Mouse (Mus musculus) cerebellum, adult 11 months (tissue): ENCODE data around the gene Oas2.
"Not testable (repeated sequence)": the region's sequence is repeated elsewhere in the genome, so short reads cannot be mapped to it uniquely, and the experiment has no call there.

ENCODE experiments used
- DNase-seq: peaks from one replicate; pipeline ENCODE4 v3.0.0; 2022

Oas2 gene

DNA sequence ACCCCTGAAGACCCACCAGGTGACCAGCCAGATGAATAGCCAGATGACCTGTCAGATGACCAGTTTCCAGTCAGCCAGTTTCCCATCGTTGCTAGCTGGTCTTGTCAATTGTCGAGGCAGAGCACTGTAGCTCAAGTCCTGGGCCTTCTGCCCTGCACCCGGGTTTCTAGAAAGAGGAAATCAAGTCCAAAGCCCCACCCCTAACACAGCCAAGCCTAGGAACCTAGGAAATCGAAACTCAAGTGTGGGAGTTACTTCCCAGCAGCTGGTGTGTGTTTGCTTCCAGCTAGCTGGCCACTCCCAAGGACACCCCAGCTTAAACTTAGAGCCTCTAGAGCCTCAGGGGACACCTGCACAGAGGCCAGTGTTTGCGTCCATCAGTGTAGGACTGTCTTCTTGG lies at the start of gene Oas2:
TSS of gene Oas2 (minus strand) at position 166 of the 400 bp plus-strand sequence.
- DNase-seq, result no peak

DNA sequence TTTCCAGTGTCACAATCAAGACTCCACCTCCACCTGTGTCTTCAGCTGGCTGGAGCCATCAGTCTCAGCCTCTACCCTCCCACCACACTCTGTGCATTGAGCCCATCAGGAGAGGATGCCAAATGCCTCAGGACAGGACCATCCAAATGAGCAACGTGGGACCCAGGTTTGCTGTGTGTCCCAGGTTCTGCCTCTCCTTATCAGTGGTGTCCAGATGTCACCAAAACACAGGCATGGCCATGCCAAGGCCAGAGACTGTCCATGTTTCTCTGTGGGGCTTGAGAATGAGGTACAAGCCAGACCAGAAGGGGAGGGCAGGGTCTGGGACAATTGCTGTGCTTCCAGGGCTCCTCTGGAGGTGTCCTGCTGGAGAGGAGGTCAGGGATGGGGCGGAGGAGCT lies 49.3 kb upstream of the Oas2 start:
- not testable (repeated sequence) for DNase-seq

DNA sequence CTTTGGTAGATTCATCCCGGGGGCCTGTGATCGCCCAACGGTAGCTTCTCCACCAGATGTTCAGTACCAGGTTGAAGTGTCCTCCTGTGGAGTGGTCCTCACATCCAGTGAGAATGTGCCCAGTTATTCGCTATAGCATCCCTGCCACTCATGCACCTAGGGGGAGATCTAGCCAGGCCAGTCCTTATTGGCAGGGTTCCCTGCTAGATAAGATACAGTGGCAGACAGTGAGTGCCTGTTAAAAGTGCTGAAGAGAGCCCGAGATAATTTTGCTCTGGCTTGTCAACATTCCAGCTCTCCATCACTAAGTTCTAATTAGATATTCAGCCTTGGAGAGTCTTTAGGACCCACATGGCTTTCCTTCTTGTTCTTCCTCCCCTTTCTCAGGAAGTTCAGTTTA lies 48.5 kb upstream of the Oas2 start:
- DNase-seq, result not testable (repeated sequence)

DNA sequence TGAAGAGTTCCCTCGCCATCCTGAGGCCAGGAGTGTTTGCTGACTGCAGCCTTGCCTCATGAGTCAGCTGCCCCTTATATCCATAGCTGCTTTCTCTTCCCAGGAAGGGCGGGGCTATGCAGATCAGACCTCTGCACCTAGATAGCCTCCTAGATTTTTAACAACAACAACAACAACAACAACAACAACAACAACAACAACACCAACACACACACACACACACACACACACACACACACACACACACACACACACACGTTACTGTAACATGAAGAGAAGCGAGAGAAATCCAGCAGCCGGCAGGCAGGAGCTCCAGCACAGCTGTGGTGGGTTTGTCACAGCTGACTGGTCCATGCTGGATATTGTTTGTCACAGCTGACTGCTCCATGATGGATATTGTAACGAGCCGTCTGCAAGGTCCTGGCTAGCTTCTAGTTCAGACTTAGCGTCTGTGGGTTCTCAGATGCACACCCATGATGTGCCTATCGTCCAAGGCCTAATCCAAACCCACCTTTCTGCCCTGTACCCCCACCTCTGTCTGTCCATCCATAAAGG lies 45.9 kb upstream of the Oas2 start, which contains the start of gene Oas1e:
TSS of gene Oas1e (minus strand) at position 51 of the 555 bp plus-strand sequence.
- DNase-seq, result not testable (repeated sequence)

DNA sequence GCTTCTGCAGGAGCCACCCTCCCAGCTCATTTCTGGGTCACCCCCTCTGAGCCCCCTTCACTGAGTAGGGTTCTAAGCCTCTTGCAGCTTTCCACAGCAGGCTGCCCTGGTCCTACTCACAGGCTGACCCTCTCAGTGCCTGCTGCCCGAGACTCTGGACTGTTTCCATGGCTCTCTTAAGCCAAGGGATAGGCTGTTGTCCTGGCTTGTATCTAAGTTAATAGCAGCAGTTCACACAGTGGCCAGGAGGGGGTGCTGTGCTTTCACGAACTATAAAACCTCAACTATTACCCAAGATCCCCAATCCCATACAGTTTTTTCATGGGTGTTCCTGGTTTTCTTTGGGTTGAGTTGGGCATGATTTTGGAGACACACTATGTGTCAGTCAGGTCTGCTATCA lies 43.4 kb upstream of the Oas2 start:
- peak; percentile 14 for DNase-seq

DNA sequence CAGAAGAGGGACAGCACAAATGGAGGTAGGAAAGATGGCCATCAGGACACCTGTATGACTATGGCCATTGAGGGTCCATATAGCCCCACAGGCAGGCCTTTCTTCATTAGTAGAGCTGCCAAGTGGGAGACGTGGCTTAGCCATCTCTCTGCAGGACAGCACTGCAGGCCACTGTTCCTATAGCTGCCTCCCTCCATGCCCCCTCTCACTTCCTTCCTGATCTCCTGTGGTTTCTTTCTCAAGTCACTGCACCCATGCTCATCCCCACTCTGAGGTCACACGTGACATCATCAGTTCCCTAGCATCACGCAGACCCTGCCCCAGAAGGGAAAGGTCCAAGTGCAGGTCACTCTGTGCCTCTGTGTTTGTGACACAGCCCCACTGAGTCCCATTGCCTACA lies 37.4 kb upstream of the Oas2 start:
- no peak for DNase-seq

DNA sequence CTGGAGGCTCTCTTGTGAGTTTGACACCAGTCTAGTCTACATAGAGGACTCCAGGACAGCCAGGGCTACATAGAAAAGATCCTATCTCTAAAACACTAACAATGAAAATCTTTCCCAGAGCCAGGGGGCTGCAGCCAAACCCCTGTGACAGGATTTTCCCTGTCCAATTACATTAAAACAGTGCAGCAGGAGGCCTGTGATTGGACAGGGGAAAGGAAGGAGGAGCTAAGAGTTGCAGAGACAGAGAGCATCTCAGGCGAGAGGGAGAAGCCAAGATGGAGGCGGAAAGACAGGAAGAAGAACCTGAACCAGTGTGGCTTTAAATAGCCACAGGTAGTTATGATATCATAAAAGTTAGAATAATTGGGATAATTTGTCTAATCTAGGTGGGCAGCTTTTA lies 32.8 kb upstream of the Oas2 start:
- no peak for DNase-seq

DNA sequence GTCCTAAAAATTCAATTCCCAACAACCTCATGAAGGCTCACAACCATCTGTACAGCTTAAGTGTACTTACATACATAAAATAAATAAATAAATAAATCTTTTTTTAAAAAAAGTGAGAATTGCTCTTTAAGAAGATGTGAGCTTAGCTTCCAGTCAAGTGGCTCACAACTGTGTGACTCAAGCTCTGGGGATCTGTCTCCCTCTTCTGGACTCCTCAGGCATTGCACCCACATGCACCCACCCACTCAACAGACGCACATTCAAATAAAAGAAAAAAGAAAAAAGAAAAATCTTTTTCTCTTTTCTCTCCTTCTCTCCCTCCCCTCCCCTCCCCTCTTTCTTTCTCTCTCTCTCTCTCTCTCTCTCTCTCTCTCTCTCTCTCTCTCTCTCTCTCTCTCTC lies 32.0 kb upstream of the Oas2 start:
- DNase-seq, result no peak

DNA sequence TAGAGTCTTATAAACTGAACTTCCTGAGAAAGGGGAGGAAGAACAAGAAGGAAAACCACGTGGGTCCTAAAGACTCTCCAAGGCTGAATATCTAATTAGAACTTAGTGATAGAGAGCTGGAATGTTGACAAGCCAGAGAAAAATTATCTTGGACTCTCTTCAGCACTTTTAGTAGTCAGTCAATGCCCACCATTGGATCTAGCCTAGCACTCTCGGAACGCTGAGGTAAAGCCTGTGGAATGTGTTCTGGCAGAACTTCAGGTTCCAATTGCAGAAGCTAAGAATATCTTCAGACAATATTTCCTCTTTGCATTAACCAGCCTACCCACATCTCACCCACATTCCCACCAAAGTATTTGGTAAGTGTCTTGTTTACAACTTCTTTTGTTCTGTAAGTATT lies 30.3 kb upstream of the Oas2 start:
- no peak for DNase-seq

DNA sequence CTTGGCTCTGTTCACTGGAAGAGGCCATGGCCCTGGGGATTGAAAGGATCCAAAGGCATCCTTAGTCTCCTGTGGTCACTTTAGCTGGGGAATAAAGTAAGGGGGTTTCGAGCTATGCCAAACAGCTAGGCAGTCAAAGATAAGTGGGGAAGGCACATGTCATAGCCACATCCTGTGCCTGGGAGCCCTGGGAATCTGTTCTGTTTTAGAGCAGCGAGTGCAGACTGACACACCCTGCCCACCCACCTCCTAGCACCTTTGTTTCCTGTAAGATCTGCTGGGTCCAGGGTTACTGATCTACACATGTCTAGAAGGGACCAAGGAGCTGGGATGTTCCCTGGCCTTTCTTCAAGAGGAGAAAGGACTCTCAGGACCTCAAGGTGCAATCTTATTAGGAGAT lies 29.3 kb upstream of the Oas2 start:
- no peak for DNase-seq

DNA sequence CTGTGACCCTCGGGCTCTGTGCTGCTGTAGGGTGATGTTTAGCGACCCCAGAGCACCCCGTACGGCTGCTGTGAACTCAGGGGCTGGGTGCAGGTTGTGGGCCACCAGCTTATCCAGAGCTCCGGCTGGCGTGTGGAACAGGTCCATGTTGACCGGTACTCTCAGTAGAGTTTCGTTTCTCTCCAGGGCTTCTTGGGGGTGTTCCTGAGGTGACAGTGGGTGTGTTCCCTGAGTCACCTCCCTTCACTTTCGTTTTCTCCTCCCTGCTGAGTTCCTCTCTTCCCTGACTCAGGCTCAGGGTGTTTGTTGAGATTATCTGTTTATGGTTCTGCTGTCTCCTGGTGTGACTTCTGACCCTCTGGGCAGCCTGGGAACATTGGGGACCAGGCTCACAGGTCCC lies 27.8 kb upstream of the Oas2 start, which contains the start of gene Oas3:
TSS of gene Oas3 (minus strand) at position 184 of the 400 bp plus-strand sequence.
- no peak for DNase-seq

DNA sequence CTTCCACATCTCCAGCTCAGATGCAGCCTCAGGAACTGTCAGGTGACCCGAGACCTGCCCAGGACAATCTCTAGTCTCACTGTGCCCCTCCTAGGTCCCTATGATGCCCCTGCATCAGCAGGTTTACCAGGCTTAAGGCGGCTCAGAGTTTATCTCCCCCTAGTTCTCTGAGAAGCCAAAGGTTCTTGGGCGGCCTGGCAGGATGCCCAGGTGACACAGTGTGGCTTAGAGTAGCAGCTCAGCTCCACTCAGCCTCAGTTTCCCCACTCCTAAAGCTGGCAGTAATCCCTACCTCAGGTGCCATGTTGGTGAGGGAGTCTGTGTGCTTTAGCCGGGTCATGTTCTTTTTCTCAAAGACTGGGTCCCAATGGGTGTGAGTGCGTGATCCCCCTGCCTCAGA lies 27.1 kb upstream of the Oas2 start:
- DNase-seq, result no peak

DNA sequence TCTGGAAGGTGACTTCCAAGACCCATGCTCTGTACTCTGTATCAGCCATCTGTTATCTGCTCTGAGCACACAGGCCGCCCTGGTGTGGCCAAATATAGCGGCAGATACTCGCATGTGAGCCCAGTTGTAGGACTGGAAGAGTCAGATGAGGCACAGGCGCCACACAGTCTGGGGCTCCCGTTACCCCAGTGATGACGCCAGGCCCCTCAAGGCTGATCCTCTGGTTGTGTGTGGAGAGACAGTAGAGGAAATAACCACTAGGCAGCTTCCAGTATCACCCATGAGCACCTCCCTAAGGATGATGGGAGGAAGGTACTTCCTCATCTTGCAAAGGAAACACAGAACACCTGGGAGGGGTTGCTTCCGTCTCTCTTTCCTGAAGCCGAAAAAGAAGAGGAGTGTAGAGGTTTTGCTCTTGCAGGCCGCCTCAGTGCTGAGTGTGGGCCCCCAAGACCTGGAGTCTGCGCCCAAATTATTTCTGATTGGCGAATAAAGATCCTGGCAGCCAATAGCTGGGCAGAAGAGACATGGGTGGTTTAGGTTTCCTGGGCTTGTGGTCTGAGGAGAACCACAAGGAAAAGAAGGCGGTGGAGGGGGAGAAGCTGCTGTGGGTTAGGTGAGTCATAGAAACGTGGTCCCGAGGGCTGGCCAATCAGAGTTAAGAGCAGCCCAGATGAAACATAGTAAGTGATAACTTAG lies 25.8 kb upstream of the Oas2 start:
- no peak for DNase-seq

DNA sequence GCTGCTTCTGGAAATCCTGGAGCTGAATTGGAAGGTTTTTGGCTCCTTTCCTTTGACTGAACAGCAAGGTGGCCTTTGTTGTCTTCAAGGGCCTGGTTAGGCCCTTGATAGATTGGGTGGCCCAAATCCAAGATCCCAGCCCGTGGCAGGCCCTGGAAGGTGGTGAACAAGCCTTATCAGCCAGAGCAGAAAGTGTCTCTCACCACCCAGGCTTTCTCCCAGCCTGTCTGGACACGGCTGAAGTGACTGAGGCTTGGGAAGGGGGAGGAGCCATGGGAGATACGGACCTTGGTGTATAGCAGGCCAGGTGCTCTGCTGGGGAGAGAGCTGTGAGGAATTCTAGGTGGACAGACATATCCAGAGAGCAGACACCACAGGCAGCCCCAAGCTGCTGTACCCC lies 19.7 kb upstream of the Oas2 start:
- DNase-seq, result no peak

DNA sequence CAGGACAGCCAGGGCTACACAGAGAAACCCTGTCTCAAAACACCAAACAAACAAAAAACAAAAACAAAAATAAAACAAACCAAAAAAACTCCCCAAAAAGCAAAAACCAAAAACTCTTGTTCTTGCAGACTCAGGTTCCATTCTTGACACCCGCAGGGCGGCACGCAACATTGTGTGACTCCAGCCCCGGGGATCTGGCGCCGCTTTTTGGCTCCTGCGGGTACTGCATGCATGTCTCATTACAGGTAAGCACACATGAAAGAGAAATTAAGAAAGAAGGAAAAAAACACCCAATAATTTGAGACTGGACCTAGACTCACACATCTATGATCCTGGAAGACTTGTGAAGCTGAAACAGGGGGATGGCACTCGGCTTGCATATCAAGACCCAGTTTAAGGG lies 15.4 kb upstream of the Oas2 start:
- DNase-seq, result no peak

DNA sequence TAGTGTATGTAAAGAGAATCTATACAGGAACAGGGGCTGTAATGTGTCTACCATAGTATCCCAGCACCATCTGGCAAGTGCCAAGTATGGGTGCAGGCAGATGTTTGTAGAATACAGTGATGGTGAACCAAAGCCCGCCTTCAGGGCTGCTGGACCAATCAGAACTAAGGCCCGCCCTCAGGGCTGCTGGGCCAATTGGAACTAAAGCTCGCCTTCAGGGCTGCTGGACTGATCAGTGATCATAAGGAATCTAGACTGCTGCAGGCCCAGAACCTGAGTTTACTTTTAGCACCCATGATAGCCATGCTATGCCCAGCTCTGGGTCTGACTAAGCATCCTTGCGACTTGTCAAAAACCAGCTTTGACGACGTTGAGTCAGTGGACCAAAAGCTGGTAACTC lies 12.2 kb upstream of the Oas2 start:
- DNase-seq, result no peak

DNA sequence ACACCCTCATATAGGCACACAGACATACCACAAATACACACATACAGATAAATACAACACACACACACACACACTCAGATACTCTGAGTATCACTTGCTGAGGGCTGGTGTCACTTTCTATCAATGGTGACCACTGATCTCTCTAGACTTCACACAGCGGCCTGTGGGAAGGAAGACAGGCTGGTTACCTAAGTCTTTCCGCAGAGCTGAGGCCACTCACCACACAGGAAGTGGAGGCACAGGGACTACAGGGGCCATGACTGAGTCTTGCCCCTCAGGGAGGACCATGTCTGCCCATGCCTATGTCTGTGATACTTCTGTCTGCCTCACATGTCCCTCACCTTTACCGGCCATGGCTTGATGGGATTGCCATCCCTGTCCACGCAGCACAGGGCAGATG lies 4.6 kb upstream of the Oas2 start:
- no peak for DNase-seq

DNA sequence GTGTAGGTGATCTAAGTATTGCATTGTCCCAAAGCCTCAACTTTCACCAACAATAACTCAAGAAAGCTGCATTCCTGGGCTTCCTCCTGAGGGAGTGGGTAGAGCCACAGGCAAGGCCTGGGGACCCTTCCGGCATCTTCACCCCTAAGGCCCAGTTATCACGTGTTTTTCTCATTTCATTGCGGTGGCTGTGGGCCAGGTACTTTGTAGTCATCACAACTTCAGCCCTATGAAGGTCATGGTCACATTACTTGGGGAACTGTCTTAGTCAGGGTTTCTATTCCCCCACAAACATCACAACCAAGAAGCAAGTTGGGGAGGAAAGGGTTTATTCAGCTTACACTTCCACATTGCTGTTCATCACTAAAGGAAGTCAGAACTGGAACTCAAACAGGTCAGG lies 3.1 kb upstream of the Oas2 start:
- no peak for DNase-seq

DNA sequence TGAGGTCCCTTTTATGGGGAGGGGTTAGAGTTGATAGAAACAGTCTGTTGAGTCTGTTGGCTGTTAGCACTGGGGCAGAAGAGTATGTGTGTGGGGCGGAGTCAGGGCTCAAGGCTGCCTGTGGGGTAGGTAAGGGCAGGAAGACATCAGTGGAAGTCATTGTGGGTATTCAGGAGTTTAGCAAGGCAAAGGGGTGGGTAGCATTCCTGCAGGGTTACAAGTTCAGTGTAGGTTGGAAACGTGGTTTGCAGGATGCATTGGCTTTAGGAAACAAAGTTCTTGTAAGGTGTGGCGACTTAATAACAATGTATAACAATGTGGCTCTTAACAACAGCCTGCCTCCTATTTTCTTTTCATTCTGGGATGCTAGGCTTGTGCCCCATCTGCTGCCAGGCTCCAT lies 1.6 kb upstream of the Oas2 start:
- no peak for DNase-seq

DNA sequence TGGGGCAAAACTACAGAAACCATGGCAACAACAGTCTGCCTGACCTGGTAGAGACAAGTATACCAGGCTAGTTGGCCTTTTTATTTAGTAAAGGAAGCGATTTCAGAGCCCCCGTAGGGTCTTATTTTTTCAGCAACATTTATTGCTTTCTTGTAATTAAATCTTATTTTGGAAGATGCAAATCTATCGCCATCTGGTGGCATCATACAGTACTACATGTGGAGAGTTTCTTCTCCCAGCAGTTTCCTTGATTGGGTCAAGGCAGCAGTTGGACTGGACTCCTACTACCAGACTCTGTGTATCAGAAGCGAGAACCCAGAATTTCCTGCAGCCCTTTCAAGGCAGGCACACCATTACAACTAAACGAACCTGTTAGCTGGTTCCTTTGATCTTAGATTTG lies 3.2 kb downstream of the Oas2 start:
- DNase-seq, result peak; percentile 47

DNA sequence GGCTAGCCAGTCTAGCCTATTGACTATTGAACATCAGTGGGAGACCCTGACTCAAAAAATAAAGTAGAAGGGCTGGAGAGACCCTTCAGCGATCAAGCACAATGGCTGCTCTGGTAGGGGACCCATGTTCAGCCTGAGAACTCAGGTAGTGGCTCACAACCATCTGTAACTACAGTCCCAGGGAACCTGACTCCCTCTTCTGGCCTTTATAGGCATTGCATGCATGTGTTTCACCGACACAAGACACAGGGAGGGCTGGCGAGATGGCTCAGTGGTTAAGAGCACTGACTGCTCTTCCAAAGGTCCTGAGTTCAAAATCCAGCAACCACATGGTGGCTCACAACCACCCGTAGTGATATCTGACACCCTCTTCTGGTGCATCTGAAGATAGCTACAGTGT lies 7.5 kb downstream of the Oas2 start:
- DNase-seq, result no peak

DNA sequence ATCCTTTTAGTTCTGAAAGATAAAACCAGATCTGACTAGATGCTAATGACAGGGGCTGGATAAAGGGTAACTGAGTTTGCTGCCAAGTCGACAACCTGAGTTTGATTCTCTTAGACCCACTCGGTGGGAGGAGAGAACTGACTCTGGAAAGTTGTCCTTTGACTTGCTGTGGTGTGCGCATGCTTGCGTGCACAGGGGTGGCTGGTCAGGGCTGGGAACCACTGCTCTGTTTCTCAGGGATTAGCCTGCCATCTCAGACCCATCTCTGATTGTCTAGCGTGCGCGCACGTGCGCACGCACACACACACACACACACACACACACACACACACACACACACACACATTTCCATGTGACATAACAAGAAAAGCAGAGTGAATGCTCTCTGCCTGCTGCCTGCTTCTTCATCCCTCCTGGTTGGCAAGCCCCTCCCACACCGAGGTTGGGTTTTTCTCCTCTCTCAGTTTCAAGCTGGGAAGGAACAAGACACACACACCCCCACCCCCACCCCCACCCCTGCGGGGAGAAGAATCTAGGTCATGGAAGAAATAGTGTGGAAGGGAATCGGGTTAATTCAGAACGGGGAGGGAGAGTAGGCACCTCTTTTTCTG lies 15.2 kb downstream of the Oas2 start:
- DNase-seq, result no peak

DNA sequence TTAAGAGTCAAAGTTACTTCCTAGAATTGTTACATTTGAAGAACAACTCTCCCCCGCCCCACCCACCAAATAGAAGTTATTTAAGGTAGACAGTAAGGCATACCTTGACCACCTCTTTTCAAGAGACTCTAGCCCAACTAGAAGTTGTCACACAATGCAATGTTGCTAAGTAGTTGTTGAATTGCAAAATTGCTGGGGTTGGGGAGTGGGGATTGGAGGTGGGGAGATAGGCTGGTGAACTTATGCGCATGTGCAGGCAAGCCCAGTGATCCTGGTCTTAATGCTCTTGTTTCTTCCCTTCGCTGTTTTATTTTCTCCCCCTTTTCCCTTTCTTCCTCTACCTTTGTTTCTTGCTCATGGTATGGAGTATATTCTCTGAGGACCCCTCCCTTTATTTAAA lies 16.0 kb downstream of the Oas2 start:
- DNase-seq, result no peak

DNA sequence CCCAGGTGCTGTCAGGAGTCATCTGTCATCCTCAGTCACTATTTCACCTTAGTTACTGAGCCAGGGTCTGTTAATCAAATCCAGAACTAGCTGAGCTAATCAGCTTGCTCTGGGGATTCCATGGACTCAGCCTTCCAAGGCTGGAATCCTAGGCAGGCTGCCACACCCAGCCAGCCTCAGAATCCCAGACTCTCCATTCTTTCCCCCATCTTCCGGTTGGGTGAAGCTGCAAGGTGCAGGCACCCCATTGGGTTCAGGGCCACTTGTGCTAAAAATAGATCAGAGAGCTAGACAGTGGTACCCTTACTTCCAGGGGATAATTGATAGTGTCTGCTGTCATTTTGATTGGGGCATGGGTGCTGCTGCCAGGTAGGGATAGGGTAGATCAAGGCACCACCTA lies 16.9 kb downstream of the Oas2 start:
- no peak for DNase-seq

DNA sequence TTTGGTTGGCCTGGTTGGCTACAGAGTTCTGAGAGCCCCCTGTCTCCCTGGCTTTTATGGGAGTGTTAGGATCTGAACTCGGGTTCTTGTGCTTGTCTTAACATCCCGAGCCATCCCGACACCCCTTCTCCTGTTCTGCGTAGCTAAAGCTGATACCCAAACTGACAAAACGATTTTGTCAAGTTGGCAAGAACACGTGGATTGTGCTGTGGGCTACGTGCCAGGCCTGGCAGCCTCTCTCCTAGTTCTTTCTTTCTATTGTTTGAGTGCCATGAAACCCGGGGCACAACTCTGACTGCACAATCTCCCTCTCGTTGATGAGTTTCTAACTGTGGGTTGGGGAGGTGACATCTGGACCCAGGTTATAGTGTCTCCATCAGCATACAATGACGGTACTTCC lies 20.3 kb downstream of the Oas2 start:
- DNase-seq, result no peak
